Mouse (Mus musculus) neural tube, embryonic 12.5 days (tissue): ENCODE data around the gene Plekhg3. TPM values are rescaled to one million over a fixed set of nuclear protein-coding genes. Genes with fewer than 3 reads are reported as not detected.

Experiments
- ATAC-seq: fragments of 200-750 bp; cut with Nextera tagmentation; 2 replicates; pipeline ENCODE4 v1.8.0; 2017; ENCODE audit warnings: low read depth, mild to moderate bottlenecking, moderate TSS enrichment, moderate library complexity; ENCODE audit not compliant: low FRiP score
- H3K27ac ChIP-seq: fragments of 300-500 bp; sonication (generic); 2 replicates; pipeline ENCODE4 v1.5.1; 2016
- H3K27me3 ChIP-seq: fragments of 300-500 bp; sonication (generic); replicated peaks from 2 replicates; pipeline ENCODE4 v1.6.1; 2016; ENCODE audit warnings: mild to moderate bottlenecking
- H3K36me3 ChIP-seq: fragments of 300-500 bp; sonication (generic); 2 replicates; pipeline ENCODE4 v1.6.1; 2016; ENCODE audit warnings: mild to moderate bottlenecking
- H3K4me1 ChIP-seq: fragments of 300-500 bp; sonication (generic); 2 replicates; pipeline ENCODE4 v1.6.1; 2016
- H3K4me2 ChIP-seq: fragments of 300-500 bp; sonication (generic); replicated peaks from 2 replicates; pipeline ENCODE4 v1.6.1; 2016; ENCODE audit warnings: mild to moderate bottlenecking
- H3K4me3 ChIP-seq: fragments of 300-500 bp; sonication (generic); 2 replicates; pipeline ENCODE4 v1.5.1; 2016
- H3K9ac ChIP-seq: fragments of 300-500 bp; sonication (generic); 2 replicates; pipeline ENCODE4 v1.6.1; 2016; ENCODE audit warnings: mild to moderate bottlenecking
- H3K9me3 ChIP-seq: fragments of 300-500 bp; sonication (generic); 2 replicates; pipeline ENCODE4 v1.6.1; 2016; ENCODE audit warnings: mild to moderate bottlenecking
- WGBS: fragments of 180-500 bp; shearing (Covaris S2); methylation state at CpG from one replicate; pipeline ENCODE4 v1.1.7; 2016; 5-methylcytosine and 5-hydroxymethylcytosine counted together
- polyA plus RNA-seq: library from polyadenylated mRNA; unstranded; fragments of >200 nt; fragmentation: Nextera tagmentation; extraction: Ambion mirVana; gene quantifications from 2 replicates; pipeline ENCODE4 v1.2.1, GENCODE M21; 2016

Gene Plekhg3
- polyA plus RNA-seq, 1 experiment from 2014 or later = 2.0 TPM

DNA sequence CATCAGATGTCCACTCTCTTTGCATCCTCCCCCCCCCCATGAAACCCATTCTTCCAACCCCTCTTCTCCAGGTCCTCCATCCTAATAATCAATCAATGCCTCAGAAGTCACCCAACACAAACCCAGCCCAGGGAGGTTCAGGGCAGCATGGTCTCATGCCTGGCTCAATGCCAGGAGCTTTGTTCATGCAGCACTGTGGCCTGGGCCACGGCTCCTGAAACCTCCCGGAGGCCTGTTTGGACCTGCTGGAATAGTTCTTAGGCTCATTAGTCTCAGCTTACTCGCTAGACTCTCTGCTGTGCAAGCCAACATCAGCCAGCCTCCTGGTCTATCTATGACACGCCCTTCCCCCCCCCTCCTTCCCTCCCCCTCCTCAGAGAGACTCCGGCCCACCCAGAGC lies 27.7 kb upstream of the Plekhg3 start:
- H3K4me1 ChIP-seq = peaks cover 10% of the 10 kb centered on the region
- H3K27ac ChIP-seq = no peak overlapping the region
- no peak overlapping the region for H3K4me3 ChIP-seq
- ATAC-seq = no peak
- WGBS = 65% methylated on average over 5 of the region's 5 CpGs
- no peaks in the 10 kb centered on the region for H3K27me3 ChIP-seq
- H3K4me2 ChIP-seq = no peak overlapping the region
- H3K9me3 ChIP-seq = no peaks in the 10 kb centered on the region
- H3K9ac ChIP-seq = no peak overlapping the region
- no peaks in the 10 kb centered on the region for H3K36me3 ChIP-seq

DNA sequence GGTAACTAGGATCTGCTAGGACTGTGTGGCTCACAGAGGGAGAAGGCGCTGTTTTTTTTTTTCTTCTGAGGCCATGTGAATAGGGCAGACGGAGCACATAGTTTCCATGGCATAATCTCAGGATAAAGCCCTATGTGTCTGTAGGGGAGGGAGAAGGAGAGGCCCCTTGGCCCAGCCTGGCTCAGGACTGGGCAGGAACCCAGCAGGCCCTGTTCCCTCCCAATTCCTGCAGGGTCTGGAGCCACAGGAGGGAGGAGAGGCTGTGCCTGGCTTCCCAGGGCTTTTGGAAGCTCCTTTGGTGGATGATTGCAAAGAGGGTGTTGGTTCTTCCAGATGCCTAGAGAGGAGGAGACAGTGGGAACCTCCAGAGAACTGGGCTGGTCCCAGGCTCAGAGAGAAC lies 24.2 kb upstream of the Plekhg3 start:
- Histone ChIP-seq H3K4me2 (no peak overlapping the region), H3K36me3 (no peaks in the 10 kb centered on the region), H3K27ac (no peak overlapping the region), H3K4me1 (peaks cover 13% of the 10 kb centered on the region), H3K27me3 (no peaks in the 10 kb centered on the region), H3K4me3 (no peak overlapping the region), H3K9ac (no peak overlapping the region), H3K9me3 (no peaks in the 10 kb centered on the region)
- no peak for ATAC-seq
- 50% methylated on average over 2 of the region's 2 CpGs for WGBS

DNA sequence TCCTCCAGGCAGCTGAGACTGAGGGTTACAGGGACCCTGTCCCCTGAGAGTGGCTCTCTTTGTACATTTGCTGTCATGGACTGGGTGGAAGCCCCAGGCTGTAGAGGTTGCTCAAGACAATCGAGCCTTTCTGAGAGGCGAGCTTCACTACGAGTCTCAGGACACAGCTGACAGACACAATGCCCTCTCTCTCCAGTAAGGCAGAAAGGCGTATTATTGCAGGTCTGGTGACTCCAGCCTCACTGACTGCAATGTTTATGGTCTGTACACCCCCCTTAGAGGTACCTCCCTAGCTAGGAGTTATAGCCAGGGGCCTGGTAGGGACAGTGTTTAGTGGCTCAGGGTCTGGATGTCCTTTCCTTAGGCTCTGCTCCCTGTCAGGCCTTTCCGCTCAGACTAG lies 22.9 kb upstream of the Plekhg3 start:
- ATAC-seq = peak; percentile 66; the same call in 1 of the 2 replicates
- Histone ChIP-seq H3K27ac (no peak overlapping the region), H3K27me3 (no peaks in the 10 kb centered on the region), H3K4me1 (peaks cover 13% of the 10 kb centered on the region), H3K36me3 (no peaks in the 10 kb centered on the region), H3K9ac (no peak overlapping the region), H3K9me3 (no peaks in the 10 kb centered on the region), H3K4me2 (no peak overlapping the region), H3K4me3 (no peak overlapping the region)
- WGBS = 23% methylated on average over 5 of the region's 5 CpGs

DNA sequence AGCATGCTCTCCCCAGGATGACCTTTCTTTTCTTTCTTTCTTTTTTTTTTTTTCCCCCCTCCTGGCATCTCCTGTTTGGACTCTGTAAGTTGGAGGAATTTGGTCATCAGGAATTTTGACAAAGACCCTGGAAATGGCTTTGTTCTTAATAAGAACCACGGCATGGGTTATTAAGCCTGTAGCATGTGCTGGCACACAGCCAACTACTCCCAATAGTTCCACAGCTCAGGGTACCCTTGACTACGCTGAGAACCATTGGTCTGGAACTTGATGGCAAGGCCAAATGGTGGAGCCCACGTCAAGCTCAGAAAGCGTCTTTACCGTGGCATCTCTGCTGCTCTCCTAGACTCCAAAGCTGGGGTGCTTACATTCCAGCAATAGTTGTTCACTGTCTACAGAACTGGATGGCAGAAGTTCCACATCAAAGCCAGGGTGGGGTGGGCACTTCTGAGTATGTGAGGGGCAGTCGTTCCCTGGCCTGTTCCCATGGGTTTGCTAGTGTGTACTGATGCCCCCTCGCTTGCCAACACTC lies 21.7 kb upstream of the Plekhg3 start:
- Histone ChIP-seq H3K9ac (no peak overlapping the region), H3K36me3 (no peaks in the 10 kb centered on the region), H3K4me2 (no peak overlapping the region), H3K4me3 (no peak overlapping the region), H3K9me3 (no peaks in the 10 kb centered on the region), H3K27me3 (no peaks in the 10 kb centered on the region), H3K27ac (no peak overlapping the region), H3K4me1 (peaks cover 13% of the 10 kb centered on the region)
- 80% methylated on average over 7 of the region's 7 CpGs for WGBS
- no peak for ATAC-seq

DNA sequence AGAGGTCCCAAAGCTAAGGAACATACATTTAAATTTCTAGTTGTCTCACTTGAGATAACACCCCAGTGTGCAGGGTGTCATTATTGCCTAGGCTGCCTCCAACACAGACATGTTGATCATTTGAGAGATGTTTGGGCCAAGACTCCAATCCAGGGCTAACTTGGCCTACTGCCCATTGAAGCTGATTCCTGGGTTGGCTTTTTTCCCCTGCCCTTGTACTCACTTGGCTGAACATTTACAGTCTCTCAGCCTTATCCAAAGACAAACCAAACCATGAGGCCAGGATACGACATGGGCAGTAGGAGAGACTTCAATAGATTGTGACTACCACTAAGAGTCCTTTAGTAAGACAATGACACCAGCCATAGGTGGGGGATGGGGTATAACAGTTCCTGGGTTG lies 18.0 kb upstream of the Plekhg3 start:
- H3K4me1 ChIP-seq = peaks cover 6% of the 10 kb centered on the region
- WGBS = 65% methylated on average over 1 of the region's 1 CpGs
- H3K9ac ChIP-seq = no peak overlapping the region
- no peaks in the 10 kb centered on the region for H3K27me3 ChIP-seq
- no peaks in the 10 kb centered on the region for H3K9me3 ChIP-seq
- no peak overlapping the region for H3K4me3 ChIP-seq
- H3K27ac ChIP-seq = no peak overlapping the region
- H3K36me3 ChIP-seq = no peaks in the 10 kb centered on the region
- ATAC-seq = no peak
- H3K4me2 ChIP-seq = no peak overlapping the region

DNA sequence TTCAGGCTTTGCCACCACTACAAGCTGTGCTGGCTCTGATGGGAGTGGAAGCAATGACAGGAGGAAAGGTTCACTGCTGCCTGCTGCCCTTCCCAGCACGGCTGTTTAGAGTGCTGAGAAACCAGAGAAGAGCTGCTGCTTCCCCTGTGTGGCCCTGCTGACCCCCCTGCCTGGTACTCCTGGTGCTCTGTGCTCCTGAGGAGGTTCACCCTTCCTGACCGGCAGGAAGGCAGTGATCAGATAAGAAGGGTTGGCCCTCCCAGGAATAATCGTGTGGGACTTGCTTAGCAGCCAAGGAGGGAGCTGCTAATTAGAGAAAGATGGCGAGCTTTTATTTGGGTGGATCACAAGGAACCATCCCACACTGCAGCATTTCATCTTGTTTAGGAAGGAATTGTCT lies 15.8 kb upstream of the Plekhg3 start:
- no peak for ATAC-seq
- WGBS = 50% methylated on average over 4 of the region's 4 CpGs
- Histone ChIP-seq H3K4me3 (no peak overlapping the region), H3K27me3 (no peaks in the 10 kb centered on the region), H3K9ac (no peak overlapping the region), H3K4me2 (no peak overlapping the region), H3K36me3 (no peaks in the 10 kb centered on the region), H3K9me3 (no peaks in the 10 kb centered on the region), H3K27ac (no peak overlapping the region), H3K4me1 (no peaks in the 10 kb centered on the region)

DNA sequence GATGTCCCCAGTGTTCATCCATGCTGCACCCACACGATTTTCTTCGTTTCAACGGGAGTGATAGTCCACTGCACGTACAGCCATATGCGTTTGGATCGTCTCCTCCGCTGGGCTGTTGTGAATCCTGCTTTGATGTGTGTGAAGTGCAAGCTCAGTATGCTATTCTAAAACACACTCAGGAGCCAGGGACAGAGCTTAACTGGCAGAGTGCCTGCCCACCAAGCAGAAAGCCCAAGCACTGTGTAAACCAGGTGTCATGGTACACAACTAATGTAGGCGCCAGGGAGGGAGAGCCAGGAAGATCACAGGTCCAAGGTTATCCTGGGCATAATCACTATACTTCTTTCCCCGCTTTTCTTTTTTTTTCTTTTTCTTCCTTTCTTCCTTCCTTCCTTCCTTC lies 12.7 kb upstream of the Plekhg3 start:
- Histone ChIP-seq H3K27ac (no peak overlapping the region), H3K4me2 (no peak overlapping the region), H3K4me3 (no peak overlapping the region), H3K9me3 (no peaks in the 10 kb centered on the region), H3K27me3 (no peaks in the 10 kb centered on the region), H3K4me1 (no peaks in the 10 kb centered on the region), H3K9ac (no peak overlapping the region), H3K36me3 (no peaks in the 10 kb centered on the region)
- 93% methylated on average over 9 of the region's 9 CpGs for WGBS
- ATAC-seq = no peak

DNA sequence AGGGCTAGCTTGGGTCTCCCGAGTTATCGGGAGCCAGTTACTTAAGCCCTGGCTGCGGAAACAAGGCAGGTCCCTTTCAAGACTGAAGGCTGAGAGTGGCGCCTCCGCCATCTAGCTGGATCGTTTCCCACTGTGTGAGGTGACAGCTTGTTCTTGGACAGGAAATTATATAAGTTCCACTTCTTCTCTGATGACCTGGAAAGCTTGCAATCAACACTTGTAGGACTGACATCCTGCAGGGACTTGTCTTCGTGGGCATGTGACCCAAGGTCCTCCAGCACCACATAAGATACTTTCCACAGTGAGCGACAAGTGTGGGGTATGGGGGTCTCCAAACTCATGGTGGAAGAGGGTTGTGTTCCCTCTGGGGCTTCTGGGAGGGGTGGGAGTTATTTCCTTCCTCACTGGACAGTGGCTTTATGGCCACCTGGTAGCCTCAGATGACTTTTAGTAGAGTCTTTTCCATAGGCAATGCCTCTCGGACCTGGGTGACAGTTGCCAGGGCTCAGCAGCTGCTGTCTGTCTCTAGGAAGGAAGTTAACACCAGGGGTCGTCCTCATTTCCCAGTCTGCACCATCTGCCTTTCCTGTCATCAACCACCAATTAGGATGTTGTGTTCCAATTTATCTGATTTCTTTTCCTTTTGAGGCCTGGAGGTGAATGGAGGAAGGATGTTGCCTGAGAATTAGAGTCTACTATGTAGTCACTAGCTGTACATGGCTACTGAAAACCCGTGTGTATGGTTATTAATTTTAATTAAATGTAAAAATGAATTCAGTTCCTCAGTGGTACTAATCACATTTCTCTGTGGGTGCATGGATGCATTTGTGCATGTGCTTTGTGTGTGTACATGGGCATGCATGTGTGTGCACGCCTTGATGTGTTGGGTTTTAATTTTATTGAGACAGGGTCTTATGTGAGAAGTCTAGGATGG lies 11.5 kb upstream of the Plekhg3 start:
- H3K4me2 ChIP-seq = no peak overlapping the region
- no peak for ATAC-seq
- H3K9me3 ChIP-seq = no peaks in the 10 kb centered on the region
- WGBS = 84% methylated on average over 12 of the region's 12 CpGs
- no peak overlapping the region for H3K4me3 ChIP-seq
- no peaks in the 10 kb centered on the region for H3K36me3 ChIP-seq
- H3K9ac ChIP-seq = no peak overlapping the region
- H3K27ac ChIP-seq = no peak overlapping the region
- H3K27me3 ChIP-seq = no peaks in the 10 kb centered on the region
- H3K4me1 ChIP-seq = no peaks in the 10 kb centered on the region

DNA sequence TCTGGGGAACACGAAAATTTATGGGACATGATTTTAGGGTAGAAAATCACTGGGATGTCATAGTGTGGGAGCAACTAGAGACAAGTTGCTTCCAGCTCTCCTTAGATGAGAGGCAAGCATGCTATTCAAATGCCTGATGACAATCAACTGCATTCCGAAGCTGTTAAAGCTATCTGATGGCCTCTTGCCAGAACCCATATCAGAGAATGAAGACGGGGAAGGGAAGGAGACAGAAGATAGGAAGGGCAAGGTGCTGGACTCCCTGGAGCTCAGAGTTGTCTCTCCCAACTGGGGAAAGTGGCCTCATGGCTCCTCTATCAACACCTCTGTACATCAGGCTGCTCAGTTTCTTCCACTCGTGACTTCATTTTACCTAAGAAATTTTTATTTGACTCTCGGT lies 7.0 kb upstream of the Plekhg3 start:
- H3K36me3 ChIP-seq = no peaks in the 10 kb centered on the region
- H3K4me1 ChIP-seq = peaks cover 4% of the 10 kb centered on the region; the same call in 1 of the 2 replicates
- no peak overlapping the region for H3K4me2 ChIP-seq
- ATAC-seq = no peak
- no peaks in the 10 kb centered on the region for H3K9me3 ChIP-seq
- H3K27me3 ChIP-seq = no peaks in the 10 kb centered on the region
- H3K27ac ChIP-seq = no peak overlapping the region
- no peak overlapping the region for H3K9ac ChIP-seq
- WGBS = 76% methylated on average over 5 of the region's 5 CpGs
- H3K4me3 ChIP-seq = no peak overlapping the region

DNA sequence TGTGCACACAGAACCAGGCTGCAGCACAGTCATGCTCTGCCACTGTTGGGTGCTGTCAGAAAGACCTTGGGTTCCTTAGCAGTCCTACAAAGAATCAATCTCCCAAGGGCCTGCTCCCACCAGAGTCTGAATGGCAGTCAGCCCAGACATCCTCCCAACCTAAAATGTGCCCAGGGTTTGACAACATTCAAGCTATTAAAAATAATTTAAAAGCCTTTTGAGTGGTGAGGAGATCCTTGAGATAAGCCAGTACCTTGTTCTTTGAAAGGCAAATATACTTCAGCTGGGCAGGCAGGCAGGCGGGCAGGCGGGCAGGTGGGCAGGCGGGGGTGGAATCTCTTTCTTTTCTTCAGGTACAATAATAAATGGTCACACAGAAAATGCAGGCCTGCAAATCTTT lies 5.8 kb upstream of the Plekhg3 start:
- no peak overlapping the region for H3K27ac ChIP-seq
- H3K27me3 ChIP-seq = no peaks in the 10 kb centered on the region
- H3K4me2 ChIP-seq = no peak overlapping the region
- H3K4me3 ChIP-seq = no peak overlapping the region
- peaks cover 4% of the 10 kb centered on the region; the same call in 1 of the 2 replicates for H3K4me1 ChIP-seq
- no peak overlapping the region for H3K9ac ChIP-seq
- no peaks in the 10 kb centered on the region for H3K36me3 ChIP-seq
- no peak for ATAC-seq
- H3K9me3 ChIP-seq = no peaks in the 10 kb centered on the region
- WGBS = 91% methylated on average over 3 of the region's 3 CpGs

DNA sequence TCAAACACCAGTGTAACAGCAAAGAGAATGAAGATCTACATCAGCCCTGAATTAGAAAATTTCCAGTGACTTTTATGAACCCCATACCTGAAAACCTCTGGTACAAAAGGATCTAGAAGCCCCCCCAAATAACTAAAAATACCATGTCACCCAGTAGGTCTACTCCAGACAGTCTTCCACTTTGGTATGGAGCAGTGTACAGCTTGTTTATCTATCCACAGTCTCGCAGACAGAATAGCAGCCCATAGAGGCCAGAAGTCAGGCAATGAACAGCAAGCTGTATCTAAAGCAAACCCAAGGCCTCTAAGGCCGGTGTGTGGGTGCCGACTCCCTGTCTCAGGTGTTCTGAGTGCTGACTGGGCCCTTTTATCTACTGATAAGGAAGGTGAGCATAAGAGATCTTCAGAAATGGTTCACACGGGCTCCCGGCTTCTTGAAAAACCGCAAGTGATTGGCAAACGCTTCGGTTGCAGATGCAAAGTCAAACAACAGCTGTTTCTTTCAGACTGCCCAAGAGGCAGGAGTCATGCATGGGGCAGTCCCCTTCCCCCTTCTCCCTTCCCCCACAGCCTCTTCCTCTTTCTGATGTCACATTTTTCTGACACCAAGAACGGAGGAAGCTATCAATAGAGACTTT lies 3.3 kb upstream of the Plekhg3 start:
- no peak overlapping the region for H3K9ac ChIP-seq
- H3K9me3 ChIP-seq = no peaks in the 10 kb centered on the region
- peaks cover 4% of the 10 kb centered on the region; the same call in 1 of the 2 replicates for H3K4me1 ChIP-seq
- H3K4me2 ChIP-seq = no peak overlapping the region
- no peak for ATAC-seq
- peaks cover 24% of the 10 kb centered on the region for H3K27me3 ChIP-seq
- no peak overlapping the region for H3K27ac ChIP-seq
- WGBS = 68% methylated on average over 9 of the region's 9 CpGs
- no peak overlapping the region for H3K4me3 ChIP-seq
- no peaks in the 10 kb centered on the region for H3K36me3 ChIP-seq

DNA sequence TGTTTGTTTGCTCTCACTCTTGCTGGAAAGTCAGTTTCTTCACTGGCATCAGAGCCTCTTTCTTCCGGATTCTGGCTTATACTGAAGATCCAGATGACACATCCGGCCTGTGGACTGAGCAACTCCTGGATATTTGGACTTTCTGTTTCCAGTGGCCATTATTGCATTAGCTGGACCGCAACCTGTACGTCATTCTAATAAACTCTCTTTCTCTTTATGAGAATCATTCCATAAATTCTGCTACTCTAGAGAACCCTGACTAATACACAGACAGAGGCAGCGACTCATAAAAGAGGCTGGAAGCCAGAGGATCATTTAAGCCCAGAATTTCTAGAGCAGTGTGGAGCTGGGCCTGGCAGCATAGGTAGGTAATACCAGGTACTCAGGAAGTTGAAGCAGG lies 1.9 kb upstream of the Plekhg3 start:
- Histone ChIP-seq H3K9ac (no peak overlapping the region), H3K36me3 (no peaks in the 10 kb centered on the region), H3K9me3 (no peaks in the 10 kb centered on the region), H3K4me3 (no peak overlapping the region), H3K27ac (no peak overlapping the region), H3K4me2 (no peak overlapping the region), H3K4me1 (peaks cover 13% of the 10 kb centered on the region), H3K27me3 (peaks cover 37% of the 10 kb centered on the region)
- 82% methylated on average over 5 of the region's 5 CpGs for WGBS
- no peak for ATAC-seq
